Mouse (Mus musculus) gonadal fat pad, adult 2 months (tissue): Measurements from ENCODE around the gene Slc25a11. TPM values are rescaled to one million over a fixed set of nuclear protein-coding genes. Genes with fewer than 3 reads are reported as not detected.

Experiments used
- DNase-seq: peaks from one replicate; pipeline ENCODE4 v3.0.0-alpha.2; 2012; ENCODE audit warnings: low read depth
- polyA plus RNA-seq: library from polyadenylated mRNA; depleted of rRNA; stranded (reverse); fragments of >200 nt; gene quantifications from 2 replicates; pipeline ENCODE4 v1.2.3, GENCODE M21; 2012

Slc25a11 gene
- polyA plus RNA-seq, 1 experiment: 171 TPM

GRCm38 (mm10) chr11:70651391-70651790, 4.1 kb upstream of the Slc25a11 start:
- DNase-seq: no peak

- DNase-seq: no peak
These were observed 3.3 kb upstream of the Slc25a11 start for GRCm38 (mm10) chr11:70650322-70651175.

GRCm38 (mm10) chr11:70649185-70649734, 2.0 kb upstream of the Slc25a11 start:
- DNase-seq: no peak

- DNase-seq: no peak
These were observed 1.2 kb upstream of the Slc25a11 start for GRCm38 (mm10) chr11:70648512-70648911.

DNA sequence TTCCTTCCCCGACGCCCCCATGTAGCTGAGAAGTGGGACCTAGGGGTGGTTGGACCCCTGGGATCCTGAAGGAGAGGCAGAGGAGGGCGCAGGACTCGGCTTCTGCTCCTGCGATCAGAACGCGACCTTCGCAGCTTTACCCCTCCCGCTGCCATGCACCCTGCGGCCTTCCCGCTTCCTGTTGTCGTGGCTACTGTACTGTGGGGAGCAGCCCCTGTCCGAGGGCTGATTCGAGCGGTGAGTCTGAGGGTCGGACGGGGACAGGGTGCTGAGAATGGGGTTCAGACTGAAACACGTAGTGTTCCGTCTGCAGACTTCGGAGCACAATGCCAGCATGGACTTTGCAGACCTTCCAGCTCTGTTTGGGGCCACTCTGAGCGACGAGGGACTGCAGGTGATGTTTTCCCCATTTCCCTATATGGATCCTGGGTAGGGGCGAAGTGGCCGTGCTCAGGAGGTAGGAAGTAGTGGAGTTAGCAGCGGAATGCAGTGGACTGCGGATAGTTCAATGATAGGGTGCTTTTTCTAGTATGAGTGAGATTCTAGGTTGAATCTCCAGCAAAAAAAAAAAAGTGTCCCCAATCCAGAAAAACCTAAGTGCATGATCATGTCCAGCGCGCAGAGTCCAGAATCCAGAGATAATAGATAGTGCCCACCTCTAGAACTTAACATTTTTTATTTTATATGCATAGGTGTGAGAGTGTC, 589 bp upstream of the Slc25a11 start:
- DNase-seq: no peak

GRCm38 (mm10) chr11:70646259-70646555, 1.1 kb downstream of the Slc25a11 start:
- DNase-seq: no peak

GRCm38 (mm10) chr11:70645461-70646258, 1.6 kb downstream of the Slc25a11 start:
- no peak for DNase-seq

DNA sequence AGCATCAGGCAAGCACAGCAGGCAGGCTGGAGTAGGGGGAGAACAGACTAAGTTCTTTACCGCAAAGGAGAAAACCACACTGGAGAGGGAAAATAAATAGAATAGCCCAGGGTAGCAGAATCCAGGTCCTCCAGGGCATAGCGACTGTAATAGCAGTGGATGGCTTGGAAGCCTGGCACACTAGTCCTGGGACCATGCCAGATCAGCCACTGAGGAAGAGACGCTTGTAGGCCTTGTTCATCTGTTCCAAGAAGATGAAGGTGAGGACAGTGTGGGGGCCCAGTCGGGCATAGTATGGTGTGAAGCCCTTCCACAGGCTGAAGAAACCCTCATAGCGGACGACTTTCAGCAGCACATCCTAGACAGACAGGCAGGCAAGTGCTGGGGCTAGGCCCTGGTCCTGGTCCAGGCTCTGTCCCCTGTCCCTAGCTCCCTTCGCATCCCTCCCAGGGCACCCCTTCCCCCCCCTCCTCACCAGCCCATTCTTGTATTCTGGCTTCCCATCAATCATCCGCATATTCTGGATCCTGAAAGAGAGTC, 2.6 kb downstream of the Slc25a11 start:
- no peak for DNase-seq

GRCm38 (mm10) chr11:70643051-70643450, 4.2 kb downstream of the Slc25a11 start:
- no peak for DNase-seq

GRCm38 (mm10) chr11:70641241-70641640, 6.0 kb downstream of the Slc25a11 start:
- no peak for DNase-seq

GRCm38 (mm10) chr11:70639976-70640375, 7.3 kb downstream of the Slc25a11 start:
- DNase-seq: no peak

DNA sequence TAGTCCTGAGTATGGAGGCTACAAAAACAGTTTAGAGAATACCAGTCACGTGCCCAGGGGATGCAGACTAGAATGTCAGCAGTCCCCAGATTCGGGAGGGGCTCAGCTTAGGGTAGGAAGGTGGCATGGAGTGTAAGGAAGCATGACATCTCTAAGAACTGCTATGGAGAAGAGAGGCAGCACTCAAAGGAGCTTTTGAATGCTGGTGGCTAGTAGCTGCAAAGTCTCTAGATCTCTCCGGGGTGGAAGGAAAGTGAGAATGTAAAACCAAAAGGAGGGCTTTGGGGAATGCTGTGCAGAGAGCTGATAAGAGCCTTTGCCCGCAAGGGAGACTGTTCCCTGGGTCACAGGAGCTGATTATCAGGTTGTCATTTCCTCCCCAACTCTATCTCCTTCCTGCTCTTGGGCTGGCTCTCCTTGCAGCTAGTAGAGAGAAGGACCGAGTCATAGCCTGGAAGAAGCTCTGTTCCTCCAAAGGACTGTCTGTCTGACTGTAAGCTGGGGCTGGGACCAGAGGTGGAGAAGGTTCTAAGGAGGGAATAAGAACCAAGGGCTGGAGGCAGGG, 8.5 kb downstream of the Slc25a11 start, which contains the start of gene Gp1ba:
TSS of gene Gp1ba (plus strand) at position 409 of the 565 bp plus-strand sequence.
- no peak for DNase-seq

DNA sequence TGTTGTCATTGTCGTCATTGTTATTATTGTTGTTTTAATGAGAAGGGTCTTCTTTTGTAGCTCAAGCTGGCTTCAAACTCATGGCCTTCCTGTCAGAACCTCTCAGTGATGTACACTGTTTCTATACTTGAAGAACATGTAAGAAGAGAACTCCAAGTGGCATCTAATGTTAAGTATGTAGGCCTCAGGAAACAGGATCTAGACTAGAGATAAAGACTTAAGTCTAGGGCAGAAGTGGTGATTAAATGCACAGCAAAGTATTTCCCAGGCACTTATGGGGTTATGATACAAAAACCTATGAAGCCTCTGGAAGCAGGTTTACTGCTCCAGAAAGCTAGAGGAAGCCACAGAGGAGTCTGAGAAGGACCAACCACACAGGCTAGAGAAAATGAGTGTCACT, 9.0 kb downstream of the Slc25a11 start:
- no peak for DNase-seq

DNA sequence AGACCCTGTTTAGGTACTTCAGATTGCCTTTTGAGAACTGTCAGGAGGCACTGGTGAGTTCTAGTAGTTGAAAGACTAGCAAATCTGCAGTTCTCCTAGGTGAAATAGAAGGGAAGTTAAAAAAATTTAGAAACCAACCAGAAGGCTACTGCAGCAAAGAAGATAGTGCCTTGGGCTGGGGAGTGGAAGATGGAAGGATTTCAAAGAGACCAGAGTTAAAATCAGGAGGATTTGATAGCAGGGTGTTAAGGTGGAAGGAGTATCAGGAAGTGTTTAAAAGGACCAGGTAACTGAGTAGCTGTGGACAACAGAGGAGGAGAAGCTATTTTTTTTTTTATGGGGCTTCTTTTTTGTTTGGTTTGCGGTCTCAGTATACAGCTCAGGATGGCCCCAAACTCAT, 9.5 kb downstream of the Slc25a11 start:
- no peak for DNase-seq

DNA sequence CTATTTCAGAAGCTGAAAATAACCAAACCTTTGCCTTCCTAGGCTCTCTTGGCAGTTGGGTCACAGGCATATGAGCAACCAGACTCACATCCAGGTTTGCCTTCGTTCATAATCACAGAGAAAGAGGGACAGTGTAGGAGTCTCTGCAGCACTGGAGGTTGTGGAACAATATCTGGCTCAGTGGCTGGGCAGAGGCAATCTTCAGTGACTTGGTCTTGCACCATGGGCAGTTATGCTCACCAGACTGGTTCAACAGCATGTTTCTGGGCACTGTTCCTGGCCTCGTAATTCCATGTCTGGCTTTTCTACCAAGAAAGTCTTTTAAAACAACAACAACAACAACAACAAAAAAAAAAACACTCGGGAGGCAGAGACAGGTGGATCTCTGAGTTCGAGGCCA, 11.7 kb downstream of the Slc25a11 start:
- no peak for DNase-seq

DNA sequence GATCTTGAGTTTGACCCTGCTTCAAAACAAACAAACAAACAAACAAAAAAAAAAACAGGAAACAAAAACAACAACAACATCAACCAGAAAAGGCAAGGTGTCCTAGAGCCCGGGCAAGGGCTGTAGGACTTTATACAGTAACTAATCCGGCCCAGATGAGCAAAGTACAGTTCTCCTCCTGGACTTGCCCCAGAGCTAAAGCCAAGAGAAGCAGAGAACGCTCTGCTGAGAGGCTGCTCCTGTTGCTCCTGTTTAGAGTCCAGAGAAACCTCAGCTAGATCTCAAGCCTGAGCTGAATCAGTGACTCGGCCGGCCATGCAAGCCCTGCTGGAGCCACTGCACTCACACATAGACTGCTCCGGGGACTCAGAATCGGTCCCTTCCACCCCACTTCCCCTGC, 17.1 kb downstream of the Slc25a11 start:
- DNase-seq: no peak

- DNase-seq: no peak
These were observed 17.7 kb downstream of the Slc25a11 start for GRCm38 (mm10) chr11:70629557-70629956.

GRCm38 (mm10) chr11:70628431-70628830, 18.8 kb downstream of the Slc25a11 start:
- DNase-seq: no peak

DNA sequence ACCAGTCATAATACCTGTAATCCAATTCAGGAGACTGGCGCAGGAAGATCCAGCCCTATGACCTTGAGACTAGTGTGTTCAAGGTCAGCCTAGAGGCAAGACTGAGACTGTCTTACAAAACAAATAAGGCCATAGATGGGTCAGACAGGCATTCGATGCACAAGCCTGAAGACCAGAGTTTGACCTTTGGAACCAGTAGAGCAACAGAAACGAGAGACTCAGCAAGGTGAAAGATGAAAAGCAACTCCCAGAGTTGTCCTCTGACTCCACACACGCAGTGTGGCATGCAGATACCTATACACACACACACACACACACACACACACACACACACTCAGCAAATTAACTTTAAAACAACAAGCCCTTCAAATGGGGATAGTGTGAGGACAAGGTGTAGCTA, 20.4 kb downstream of the Slc25a11 start:
- DNase-seq: no peak

DNA sequence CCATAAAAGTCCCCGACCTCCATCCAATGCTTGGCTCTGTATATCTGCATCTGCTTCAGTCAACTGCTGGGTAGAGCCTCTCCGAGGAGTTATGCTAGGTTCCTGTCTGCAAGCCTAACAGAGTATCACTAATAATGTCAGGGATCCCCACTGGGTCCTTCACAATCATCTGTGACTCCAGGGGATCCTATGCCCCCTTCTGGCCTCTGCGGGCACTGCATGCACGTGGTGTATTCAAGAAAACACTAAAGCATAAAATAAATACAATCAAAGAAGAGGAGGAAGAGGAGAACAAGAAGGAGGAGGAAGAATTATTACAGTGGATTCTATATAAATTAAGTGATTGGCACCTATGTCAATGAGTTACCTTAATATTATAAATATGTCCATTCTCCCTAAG, 21.8 kb downstream of the Slc25a11 start:
- DNase-seq: no peak

GRCm38 (mm10) chr11:70623053-70623742, 24.1 kb downstream of the Slc25a11 start:
- DNase-seq: no peak
